Comparison of ENCODE assay signal across 11 mouse cellular contexts in genomic region chr8:44817532-44818157, GRCm38 (mm10).
DNase-seq lines count a peak whose midpoint lies in the region; ATAC-seq and TF ChIP-seq lines count a peak whose summit lies in the region.
"Had no signal": no experiment of that assay in that cellular context is flagged by ENCODE, and none has a peak within 500 bp of the region (broad histone marks: within the 10 kb centered on the region; RNA-seq: fewer than 3 reads in every experiment).

No protein-coding gene starts in this region.

- H3K27me3 ChIP-seq in embryonic facial prominence, embryonic 12.5 days = no peaks in the 10 kb centered on the region
- H3K27me3 ChIP-seq in embryonic facial prominence, embryonic 10.5 days (replicated peaks; ENCODE audit: low read depth, poor library complexity, severe bottlenecking) = no peaks in the 10 kb centered on the region
- no peaks in the 10 kb centered on the region for H3K27me3 ChIP-seq in lung, embryonic 14.5 days (ENCODE audit: insufficient read depth, low read length)
- H3K27me3 ChIP-seq in embryonic facial prominence, embryonic 13.5 days = no peaks in the 10 kb centered on the region; the same call in 1 of the 2 replicates
- H3K27me3 ChIP-seq: limb, embryonic 12.5 days; neural tube, embryonic 12.5 days had no signal

- no peak for TF ChIP-seq CTCF in lung, embryonic 14.5 days (IDR thresholded peaks at IDR 0.05; ENCODE audit: low read depth)

- 59% methylated on average over 13 of the region's 13 CpGs for WGBS in embryonic facial prominence, embryonic 12.5 days
- WGBS in embryonic facial prominence, embryonic 10.5 days = 85% methylated on average over 13 of the region's 13 CpGs
- WGBS in lung, embryonic 14.5 days = 41% methylated on average over 13 of the region's 13 CpGs
- 44% methylated on average over 13 of the region's 13 CpGs for WGBS in embryonic facial prominence, embryonic 13.5 days

- no peak for DNase-seq in embryonic facial prominence, embryonic 10.5 days (ENCODE audit: low spot score)
- DNase-seq in lung, embryonic 14.5 days = peak; percentile 74
- no peak for DNase-seq in lung, postnatal 25 days (ENCODE audit: low spot score)
- peak; percentile 24 for DNase-seq in mesoderm, embryonic 11.5 days (ENCODE audit: low read depth, low spot score)
- DNase-seq in gastrocnemius, postnatal 36 days = no peak
- DNase-seq in adrenal gland, postnatal 25 days = no peak
- DNase-seq: heart, adult 2 months had no signal

- H3K9ac ChIP-seq in embryonic facial prominence, embryonic 12.5 days = no peak overlapping the region
- H3K9ac ChIP-seq in lung, embryonic 14.5 days = no peak overlapping the region
- no peak overlapping the region for H3K9ac ChIP-seq in embryonic facial prominence, embryonic 13.5 days
- H3K9ac ChIP-seq: limb, embryonic 12.5 days; neural tube, embryonic 12.5 days had no signal

- H3K27ac ChIP-seq in embryonic facial prominence, embryonic 12.5 days = no peak overlapping the region
- no peak overlapping the region for H3K27ac ChIP-seq in embryonic facial prominence, embryonic 10.5 days (replicated peaks)
- no peak overlapping the region for H3K27ac ChIP-seq in lung, embryonic 14.5 days (ENCODE audit: low read depth)
- H3K27ac ChIP-seq in embryonic facial prominence, embryonic 13.5 days = peak overlapping the region; percentile 28; the same call in 1 of the 2 replicates
- H3K27ac ChIP-seq: heart, adult 2 months; limb, embryonic 12.5 days; neural tube, embryonic 12.5 days had no signal

- intact Hi-C loops in gastrocnemius, postnatal 36 days (cut with DNase I) = no loop called here

- ATAC-seq in embryonic facial prominence, embryonic 12.5 days (ENCODE audit: insufficient number of reproducible peaks, insufficient read depth, low FRiP score, low TSS enrichment) = peak; percentile 56; the same call in 1 of the 2 replicates
- peak; percentile 83; the same call in 1 of the 2 replicates for ATAC-seq in lung, embryonic 14.5 days (ENCODE audit: insufficient read depth)
- peak; percentile 56; the same call in 1 of the 2 replicates for ATAC-seq in embryonic facial prominence, embryonic 13.5 days (ENCODE audit: insufficient number of reproducible peaks, insufficient read depth, low FRiP score, low TSS enrichment, low read depth)

- no peak overlapping the region for H3K4me2 ChIP-seq in embryonic facial prominence, embryonic 12.5 days (replicated peaks)
- no peak overlapping the region for H3K4me2 ChIP-seq in lung, embryonic 14.5 days
- H3K4me2 ChIP-seq in embryonic facial prominence, embryonic 13.5 days = peak overlapping the region; percentile 30
- H3K4me2 ChIP-seq: limb, embryonic 12.5 days; neural tube, embryonic 12.5 days had no signal

- no peak overlapping the region for H3K4me3 ChIP-seq in embryonic facial prominence, embryonic 12.5 days
- H3K4me3 ChIP-seq in embryonic facial prominence, embryonic 10.5 days = no peak overlapping the region
- no peak overlapping the region for H3K4me3 ChIP-seq in lung, embryonic 14.5 days (ENCODE audit: low read depth, low read length)
- H3K4me3 ChIP-seq in embryonic facial prominence, embryonic 13.5 days = no peak overlapping the region
- H3K4me3 ChIP-seq: heart, adult 2 months; limb, embryonic 12.5 days; neural tube, embryonic 12.5 days had no signal

- no peaks in the 10 kb centered on the region for H3K9me3 ChIP-seq in embryonic facial prominence, embryonic 12.5 days
- H3K9me3 ChIP-seq in embryonic facial prominence, embryonic 10.5 days = no peaks in the 10 kb centered on the region
- H3K9me3 ChIP-seq in lung, embryonic 14.5 days (ENCODE audit: low read depth, low read length) = no peaks in the 10 kb centered on the region; the same call in 1 of the 2 replicates
- 0 out of 2 replicates have a peak, but pooled peaks cover 2% of the 10 kb centered on the region for H3K9me3 ChIP-seq in embryonic facial prominence, embryonic 13.5 days
- H3K9me3 ChIP-seq: limb, embryonic 12.5 days; neural tube, embryonic 12.5 days had no signal

- no peaks in the 10 kb centered on the region for H3K4me1 ChIP-seq in embryonic facial prominence, embryonic 12.5 days
- H3K4me1 ChIP-seq in embryonic facial prominence, embryonic 10.5 days = no peaks in the 10 kb centered on the region
- H3K4me1 ChIP-seq in lung, embryonic 14.5 days (ENCODE audit: insufficient read depth) = no peaks in the 10 kb centered on the region
- peaks cover 11% of the 10 kb centered on the region for H3K4me1 ChIP-seq in embryonic facial prominence, embryonic 13.5 days
- H3K4me1 ChIP-seq: limb, embryonic 12.5 days; neural tube, embryonic 12.5 days had no signal

- H3K36me3 ChIP-seq in embryonic facial prominence, embryonic 12.5 days = no peaks in the 10 kb centered on the region
- H3K36me3 ChIP-seq in embryonic facial prominence, embryonic 10.5 days (replicated peaks) = no peaks in the 10 kb centered on the region
- H3K36me3 ChIP-seq in lung, embryonic 14.5 days (ENCODE audit: insufficient read depth) = no peaks in the 10 kb centered on the region
- no peaks in the 10 kb centered on the region for H3K36me3 ChIP-seq in embryonic facial prominence, embryonic 13.5 days
- H3K36me3 ChIP-seq: limb, embryonic 12.5 days; neural tube, embryonic 12.5 days had no signal

Comparison
In these comparisons a context has a peak if more than half of its experiments do, and no peak if none do; other contexts are left out.
1. DNase-seq: peak in lung, embryonic 14.5 days (single experiment) and mesoderm, embryonic 11.5 days (single experiment); none in embryonic facial prominence, embryonic 10.5 days (single experiment), lung, postnatal 25 days (single experiment), gastrocnemius, postnatal 36 days (0 of 2) and adrenal gland, postnatal 25 days (single experiment).
2. Peak in every context shown above with its lines, with median percentiles within 50 percentile points of each other: ATAC-seq.